Mouse (Mus musculus) left cerebral cortex, postnatal 4 days (tissue): ENCODE data around the gene Tmem182. TPM values are rescaled to one million over a fixed set of nuclear protein-coding genes. Genes with fewer than 3 reads are reported as not detected.

Experiments used
- total RNA-seq, 2 experiments: library from RNA; stranded (reverse); gene quantifications; 2 replicates each; pipeline ENCODE4 v1.2.3; 2021

Tmem182 gene
- total RNA-seq, 2 experiments from 2014 or later = 0.18 TPM; not detected in 1

Other genes starting within 250 kb of the Tmem182 start
- gene Slc9a4, start 225.5 kb upstream of the Tmem182 start, total RNA-seq = 1 to 10 TPM in 1 of 2 experiments, under 1 TPM in 1; 0.24 to 1.8 TPM
- 1 to 10 TPM; 1.6 to 2.5 TPM for gene Slc9a2, start 125.0 kb upstream of the Tmem182 start, total RNA-seq
- gene Mfsd9, start 14.9 kb upstream of the Tmem182 start, total RNA-seq = 1 to 10 TPM; 9.1 to 9.7 TPM